Mouse (Mus musculus) left cerebral cortex, adult 11 months (tissue): ENCODE measurements around the gene Znrf1.
A peak's percentile ranks its signal among the peaks of the same experiment; 100 is the strongest.

Experiments used
- DNase-seq: peaks from one replicate; pipeline ENCODE4 v3.0.0; 2022; ENCODE audit warnings: low spot score

The Znrf1 gene

DNA sequence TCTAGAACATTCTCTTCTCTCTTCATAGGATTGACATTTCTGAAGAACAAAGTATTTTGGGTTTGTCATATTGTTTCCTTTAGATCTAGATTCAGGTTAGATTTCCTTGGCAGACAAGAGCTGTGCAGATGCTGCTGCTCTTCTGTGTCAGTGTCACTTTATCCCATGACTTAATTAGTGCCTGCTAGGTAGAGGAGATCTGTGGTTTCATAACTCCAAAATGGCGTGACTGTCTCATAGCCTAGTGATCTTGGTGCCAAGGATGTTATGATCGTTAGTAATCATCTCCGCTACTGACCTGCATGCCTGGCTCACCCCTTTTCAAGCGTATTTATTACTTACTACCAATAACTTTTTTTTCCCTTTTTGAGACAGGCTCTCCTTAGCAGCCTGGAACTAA, 34.0 kb downstream of the Znrf1 start:
- DNase-seq: no peak

- DNase-seq: no peak
Observed at GRCm38 (mm10) chr8:111570432-111570831, 34.5 kb downstream of the Znrf1 start.

GRCm38 (mm10) chr8:111571661-111572060, 35.8 kb downstream of the Znrf1 start:
- DNase-seq: no peak

GRCm38 (mm10) chr8:111572431-111572830, 36.5 kb downstream of the Znrf1 start:
- DNase-seq: no peak

GRCm38 (mm10) chr8:111573583-111573982, 37.7 kb downstream of the Znrf1 start:
- DNase-seq: peak; percentile 47

- DNase-seq: no peak
Observed at GRCm38 (mm10) chr8:111574016-111574415, 38.1 kb downstream of the Znrf1 start.

DNA sequence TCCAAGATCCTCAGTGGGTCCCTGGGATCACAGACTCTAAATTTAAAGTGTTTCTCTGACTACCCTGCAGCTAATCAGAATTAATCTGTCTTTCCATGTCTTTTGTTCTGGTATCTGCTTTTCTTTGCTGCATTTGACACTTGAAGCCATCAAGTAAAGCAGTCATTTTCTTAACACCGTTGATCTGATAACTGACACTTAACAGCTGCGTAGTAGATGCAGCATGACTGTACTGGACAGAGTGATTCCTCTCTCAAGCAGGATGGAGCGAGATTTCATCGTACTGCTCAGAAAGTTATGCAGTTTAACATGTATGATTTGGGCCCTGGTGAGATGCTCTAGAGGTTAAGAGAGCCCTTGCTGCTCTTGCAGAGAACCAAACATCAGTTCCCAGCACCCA, 39.6 kb downstream of the Znrf1 start:
- DNase-seq: no peak

DNA sequence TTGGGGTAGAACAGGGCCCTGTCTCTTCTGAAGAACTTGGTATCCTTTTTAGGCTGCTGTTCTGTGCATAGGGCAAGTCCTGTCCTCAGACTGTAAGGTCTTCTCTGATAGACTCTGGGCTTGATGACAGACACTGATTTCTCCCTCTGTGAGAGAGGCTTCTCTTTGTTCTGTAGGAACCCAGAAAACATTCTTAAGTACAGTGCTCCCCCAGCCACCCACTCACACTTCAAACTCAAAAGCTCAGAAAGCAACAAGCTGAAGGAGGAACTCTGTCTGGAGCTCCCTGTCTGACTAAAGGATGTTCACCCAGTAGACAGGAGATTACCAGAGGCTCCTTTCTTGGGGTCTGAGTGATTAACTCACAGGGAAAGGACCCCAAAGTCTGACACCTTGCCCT, 40.6 kb downstream of the Znrf1 start:
- no peak for DNase-seq

DNA sequence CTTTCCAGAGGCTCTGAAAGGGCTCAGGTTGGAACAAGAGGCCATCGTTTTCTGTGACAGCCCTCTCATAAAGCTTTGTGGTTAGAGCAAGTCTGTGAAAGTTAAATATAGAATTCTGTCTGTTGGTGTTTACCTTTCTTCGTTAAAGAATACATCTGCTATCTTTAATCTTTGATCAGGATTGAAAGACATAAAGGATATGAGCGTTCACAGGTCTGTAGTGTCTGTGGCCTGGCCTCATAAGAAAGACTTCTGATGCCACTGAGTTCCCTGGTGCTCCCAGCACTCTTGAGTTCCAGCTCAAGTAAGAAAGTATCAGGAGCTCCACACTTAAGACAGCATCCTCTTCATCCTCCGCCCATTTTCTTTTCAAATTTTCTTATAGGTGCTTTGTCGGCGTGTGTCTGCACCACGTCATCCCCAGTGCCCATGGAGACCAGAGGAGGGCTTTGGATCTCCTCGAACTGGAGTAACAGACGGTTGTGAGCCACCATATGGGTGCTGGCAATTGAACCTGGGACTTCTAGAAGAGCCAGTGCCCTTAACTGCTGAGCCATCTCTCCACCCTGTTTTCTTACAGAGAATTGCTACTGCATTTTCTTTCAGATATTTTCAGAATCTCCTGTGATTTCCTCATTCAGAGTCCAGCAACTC, 42.1 kb downstream of the Znrf1 start:
- DNase-seq: no peak

DNA sequence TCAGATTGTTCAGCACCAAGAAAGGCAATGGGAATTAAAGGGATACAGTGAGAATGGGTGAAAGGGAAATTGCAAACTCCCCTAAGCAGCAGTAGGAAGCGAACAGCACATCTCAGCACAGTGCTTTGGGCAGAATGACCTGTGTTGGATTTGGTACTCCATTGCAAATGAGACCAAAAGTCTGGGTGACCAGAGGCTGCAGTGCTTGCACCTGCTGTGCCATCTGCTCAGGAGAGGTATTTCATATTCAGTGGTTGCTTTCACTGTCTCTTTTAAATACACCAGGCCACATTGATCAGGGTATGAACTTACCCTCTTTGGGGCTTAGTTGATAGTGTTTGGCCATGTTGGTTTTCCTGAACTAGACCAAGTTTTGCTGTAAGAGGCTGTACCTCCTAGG, 43.4 kb downstream of the Znrf1 start:
- no peak for DNase-seq

DNA sequence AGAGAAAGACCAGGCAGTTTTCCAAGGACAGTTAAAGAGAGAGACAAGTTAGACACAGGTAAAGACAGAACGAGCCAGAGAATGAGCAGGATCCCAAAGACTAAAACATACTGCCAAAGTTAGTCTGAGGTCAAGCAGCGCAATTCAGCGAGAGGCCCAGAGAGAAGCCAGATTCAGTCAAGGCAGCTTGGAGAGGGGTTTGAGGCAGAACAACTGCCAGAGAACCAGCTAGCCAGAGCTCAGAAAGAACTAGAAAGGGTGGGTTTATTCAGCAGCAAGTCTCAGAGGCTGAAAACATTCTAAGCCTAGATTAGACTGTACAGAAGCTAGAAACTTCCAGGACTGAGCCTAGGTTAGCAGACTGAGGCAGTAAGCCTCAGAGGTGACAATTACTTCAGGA, 44.4 kb downstream of the Znrf1 start:
- no peak for DNase-seq

GRCm38 (mm10) chr8:111582386-111582785, 46.5 kb downstream of the Znrf1 start:
- no peak for DNase-seq

DNA sequence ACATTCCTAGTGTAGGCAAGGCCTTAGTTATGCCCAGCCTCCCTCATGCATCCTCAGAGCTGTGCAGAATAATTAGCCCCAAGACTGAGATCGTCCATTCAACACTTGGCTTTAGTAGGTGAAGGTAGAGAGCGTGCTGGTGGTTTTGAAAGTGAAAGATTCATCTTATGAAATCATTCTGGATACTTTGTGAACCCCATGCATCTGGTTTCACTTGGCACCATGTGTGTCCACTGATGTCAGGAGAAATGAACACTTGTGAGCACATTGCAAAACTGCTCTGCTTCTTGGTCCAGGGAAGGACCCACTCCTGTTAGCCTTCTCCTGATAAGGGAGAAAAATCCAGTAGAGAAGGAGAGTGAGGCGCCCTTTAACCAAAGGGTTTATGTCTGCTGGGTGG, 49.0 kb downstream of the Znrf1 start:
- DNase-seq: no peak

GRCm38 (mm10) chr8:111587545-111588094, 51.7 kb downstream of the Znrf1 start:
- no peak for DNase-seq

DNA sequence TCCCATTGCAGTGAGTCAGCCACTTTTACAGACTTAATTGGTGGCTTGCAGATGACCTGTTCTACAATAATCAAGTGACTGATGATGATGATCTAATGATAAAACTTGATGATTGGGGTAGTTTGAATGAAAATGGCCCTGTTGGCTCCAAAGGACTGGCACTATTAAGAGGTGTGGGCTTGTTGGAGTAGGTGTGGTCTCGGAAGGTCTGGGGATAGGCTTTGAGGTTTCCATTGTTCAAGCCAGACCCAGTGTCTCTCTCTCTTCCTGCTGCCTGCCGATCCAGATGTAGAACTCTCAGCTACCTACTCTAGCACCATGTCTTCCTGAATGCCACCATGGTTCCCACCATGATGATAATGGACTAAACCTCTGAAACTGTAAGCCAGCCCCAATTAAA, 52.4 kb downstream of the Znrf1 start:
- no peak for DNase-seq

DNA sequence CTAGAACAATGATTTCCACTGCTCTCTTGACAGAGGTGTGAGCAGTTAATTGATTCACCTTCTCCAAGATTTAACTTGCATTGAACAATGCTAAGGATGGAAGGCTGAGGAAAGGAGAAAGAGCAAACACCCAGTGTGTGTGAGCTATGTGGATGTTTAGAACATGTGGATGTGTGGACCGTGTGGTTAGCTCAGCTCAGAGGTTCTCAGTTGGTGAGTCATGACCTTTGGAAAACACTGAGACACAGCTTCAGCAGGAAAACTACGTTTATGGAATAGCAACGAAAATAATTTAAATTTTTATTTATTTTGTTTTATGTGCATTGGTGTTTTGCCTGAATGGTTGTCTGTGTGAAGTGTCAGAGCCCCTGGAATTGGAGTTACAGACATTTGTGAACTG, 54.3 kb downstream of the Znrf1 start:
- DNase-seq: no peak

- DNase-seq: no peak
Observed at GRCm38 (mm10) chr8:111591176-111591575, 55.3 kb downstream of the Znrf1 start.

GRCm38 (mm10) chr8:111592390-111592910, 56.6 kb downstream of the Znrf1 start:
- no peak for DNase-seq

DNA sequence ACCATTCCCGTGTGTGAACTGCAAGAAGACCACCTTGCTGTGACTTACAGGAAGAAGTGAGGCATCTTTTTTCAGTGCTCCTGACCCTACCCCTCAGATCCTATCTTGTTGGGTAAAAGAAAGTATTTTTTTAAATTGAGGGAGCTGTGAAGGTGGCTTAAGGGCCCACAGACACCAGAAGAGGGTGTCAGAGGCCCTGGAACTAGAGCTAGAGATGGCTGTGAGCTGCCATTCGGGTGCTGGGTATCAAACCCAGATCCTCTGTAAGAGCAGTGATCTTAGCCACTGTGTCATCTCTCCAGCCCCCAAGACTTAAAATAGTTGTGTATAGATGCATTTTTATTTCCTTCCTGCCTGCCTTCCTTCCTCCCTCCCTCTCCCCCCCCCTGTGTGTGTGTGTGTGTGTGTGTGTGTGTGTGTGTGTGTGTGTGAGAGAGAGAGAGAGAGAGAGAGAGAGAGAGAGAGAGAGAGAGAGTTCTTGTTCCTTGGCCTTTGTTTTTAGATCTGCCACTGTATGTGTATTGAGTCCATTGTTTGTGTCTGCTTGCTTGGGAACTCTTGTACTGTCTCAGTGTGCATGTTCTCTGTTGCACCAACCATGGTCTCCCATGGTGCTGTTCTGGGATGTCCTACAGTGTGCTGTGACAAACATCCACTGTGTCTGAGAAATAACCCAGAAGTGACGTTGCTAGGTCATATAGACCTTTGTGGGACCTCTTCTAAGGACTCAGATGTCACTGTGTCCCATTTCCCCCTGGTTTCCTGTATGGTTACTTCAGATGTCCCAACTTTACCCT, 58.3 kb downstream of the Znrf1 start:
- no peak for DNase-seq

GRCm38 (mm10) chr8:111594951-111595350, 59.1 kb downstream of the Znrf1 start:
- no peak for DNase-seq

DNA sequence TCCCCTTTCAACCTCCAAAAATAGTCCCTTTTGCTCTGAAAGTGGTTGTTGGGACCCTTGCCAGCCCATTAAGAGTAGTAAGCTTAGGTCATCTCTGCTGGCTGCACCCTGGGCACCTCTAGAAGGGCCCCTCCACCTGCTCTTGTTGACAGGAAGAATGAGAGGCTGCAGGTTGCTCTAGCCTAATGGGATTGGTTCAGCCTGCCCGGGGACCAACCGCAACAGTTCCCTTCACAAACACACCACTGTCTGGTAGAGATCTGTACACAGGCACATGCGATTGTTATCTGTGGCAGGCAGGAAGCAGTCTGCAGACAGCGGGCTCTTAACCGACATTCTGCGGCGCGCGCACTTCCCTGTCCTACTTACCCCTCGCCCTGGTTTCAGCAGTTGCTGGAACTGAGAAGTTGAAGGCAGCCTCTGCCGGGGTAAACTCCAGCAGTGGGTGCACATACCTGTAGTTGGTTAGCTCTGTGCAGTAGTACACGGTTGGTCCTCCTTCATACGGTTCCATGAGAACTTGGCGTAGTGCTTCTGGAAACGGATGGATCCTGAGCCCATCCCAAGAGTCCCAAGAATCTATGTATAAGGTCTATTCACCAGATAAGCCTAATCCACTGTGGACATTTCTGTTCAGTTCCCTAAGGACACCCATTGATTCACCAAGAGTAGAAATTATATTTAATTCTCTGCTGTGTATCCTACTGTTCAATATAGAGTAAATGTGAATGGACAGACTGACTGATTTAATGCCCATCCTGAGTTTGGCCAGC, 60.0 kb downstream of the Znrf1 start:
- DNase-seq: no peak

DNA sequence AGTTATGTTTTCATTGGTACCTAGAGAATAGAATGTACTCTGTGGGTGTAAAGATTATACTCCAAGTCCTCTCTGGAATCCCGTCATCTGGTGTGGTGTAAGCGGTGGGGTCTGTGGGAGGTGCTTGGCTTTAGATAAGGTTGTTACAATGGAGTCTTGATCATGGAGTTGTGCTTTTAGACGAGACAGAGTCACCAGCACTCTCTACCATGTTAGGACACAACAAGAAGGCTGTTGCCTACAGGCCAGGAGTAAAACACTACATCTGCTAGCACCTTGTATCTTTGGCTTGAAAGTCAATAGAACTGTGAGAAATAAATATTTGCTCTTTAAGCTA, 60.6 kb downstream of the Znrf1 start:
- DNase-seq: no peak

DNA sequence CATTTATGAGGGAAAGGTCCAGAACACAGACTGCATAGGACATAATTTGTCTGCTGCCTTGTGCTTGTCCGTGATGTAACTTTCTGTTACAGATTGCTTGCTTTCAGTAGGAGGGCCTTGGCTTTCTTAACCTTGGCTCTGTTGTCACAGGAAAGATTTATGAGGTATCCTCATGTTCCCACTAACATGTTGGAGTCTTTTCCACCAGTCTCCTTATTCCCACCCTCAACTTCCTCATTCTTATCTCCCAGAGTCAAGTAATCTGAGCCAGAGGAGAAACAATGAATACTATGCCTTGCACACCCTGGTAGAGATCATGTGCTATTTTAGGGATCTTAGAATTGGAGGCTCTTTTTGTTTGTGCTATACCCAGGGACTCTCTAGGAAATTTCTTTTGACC, 61.4 kb downstream of the Znrf1 start:
- DNase-seq: no peak
